Mouse (Mus musculus): ENCODE data around the gene Car3. TPM values are rescaled to one million over a fixed set of nuclear protein-coding genes. Genes with fewer than 3 reads are reported as not detected.

The Car3 gene
- polyA plus RNA-seq, 1 experiment from 2014 or later = 3.5 TPM

Other genes starting within 250 kb of the Car3 start
- 1.5 and 1.8 TPM in 2 replicates for gene Car13, start 221.8 kb upstream of the Car3 start, polyA plus RNA-seq (2016; fragmentation: Nextera tagmentation; extraction: Ambion mirVana)
- not detected in 2 replicates for gene Car1, start 55.1 kb upstream of the Car3 start, polyA plus RNA-seq (2016; fragmentation: Nextera tagmentation; extraction: Ambion mirVana)
- gene Car2, start 22.8 kb downstream of the Car3 start, polyA plus RNA-seq (2016; fragmentation: Nextera tagmentation; extraction: Ambion mirVana) = 53.2 and 57.9 TPM in 2 replicates